Mouse (Mus musculus) midbrain, embryonic 11.5 days (tissue): Measurements from ENCODE around the gene Tekt4. TPM values are rescaled to one million over a fixed set of nuclear protein-coding genes. Genes with fewer than 3 reads are reported as not detected.
A peak's percentile ranks its signal among the peaks of the same experiment; 100 is the strongest.

Experiments
- ATAC-seq: fragments of 200-750 bp; cut with Nextera tagmentation; 2 replicates; pipeline ENCODE4 v1.8.0; 2017; ENCODE audit warnings: moderate TSS enrichment, moderate library complexity; ENCODE audit not compliant: low FRiP score
- DNase-seq: peaks from one replicate; pipeline ENCODE4 v3.0.0; 2015; ENCODE audit warnings: low spot score; ENCODE audit errors: missing footprints
- H3K27ac ChIP-seq: fragments of 300-500 bp; sonication (generic); 2 replicates; pipeline ENCODE4 v1.5.1; 2014; ENCODE audit warnings: low read depth, low read length
- H3K27me3 ChIP-seq: fragments of 300-500 bp; sonication (generic); 2 replicates; pipeline ENCODE4 v1.6.1; 2014; ENCODE audit warnings: mild to moderate bottlenecking, low read length, moderate library complexity, mixed read lengths; ENCODE audit not compliant: control insufficient read depth, insufficient read depth
- H3K36me3 ChIP-seq: fragments of 300-500 bp; sonication (generic); 2 replicates; pipeline ENCODE4 v1.6.1; 2014; ENCODE audit warnings: mild to moderate bottlenecking, low read length, moderate library complexity, mixed read lengths; ENCODE audit not compliant: control insufficient read depth, insufficient read depth
- H3K4me1 ChIP-seq: fragments of 300-500 bp; sonication (generic); 2 replicates; pipeline ENCODE4 v1.6.1; 2014; ENCODE audit warnings: low read length; ENCODE audit not compliant: control insufficient read depth, insufficient read depth
- H3K4me2 ChIP-seq: fragments of 300-500 bp; sonication (generic); 2 replicates; pipeline ENCODE4 v1.6.1; 2014; ENCODE audit warnings: mild to moderate bottlenecking, moderate library complexity
- H3K4me3 ChIP-seq: fragments of 300-500 bp; sonication (generic); 2 replicates; pipeline ENCODE4 v1.5.1; 2014; ENCODE audit warnings: low read depth, low read length
- H3K9ac ChIP-seq: fragments of 300-500 bp; sonication (generic); 2 replicates; pipeline ENCODE4 v1.6.1; 2014; ENCODE audit warnings: low read length
- H3K9me3 ChIP-seq: fragments of 300-500 bp; sonication (generic); 2 replicates; pipeline ENCODE4 v1.6.1; 2016; ENCODE audit warnings: low read length; ENCODE audit not compliant: control insufficient read depth
- WGBS: fragments of 180-500 bp; shearing (Covaris S2); extraction: QIAGEN DNeasy Blood & Tissue Kit; methylation state at CpG from one replicate; pipeline ENCODE4 v1.1.7; 2014; 5-methylcytosine and 5-hydroxymethylcytosine counted together
- polyA plus RNA-seq: library from polyadenylated mRNA; unstranded; fragments of >200 nt; fragmentation: Nextera tagmentation; extraction: Ambion mirVana; gene quantifications from 2 replicates; pipeline ENCODE4 v1.2.1, GENCODE M21; 2014

Tekt4 gene
- polyA plus RNA-seq, 1 experiment from 2014 or later: 0.12 TPM

- no peaks in the 10 kb centered on the region for H3K36me3 ChIP-seq
- no peak for ATAC-seq
Observed at GRCm38 (mm10) chr17:25480152-25480551, 25.7 kb downstream of the Tekt4 start.

GRCm38 (mm10) chr17:25480820-25481219 is 26.4 kb downstream of the Tekt4 start:
- Histone ChIP-seq H3K4me2 (no peak overlapping the region), H3K27ac (no peak overlapping the region), H3K9ac (no peak overlapping the region), H3K4me1 (no peaks in the 10 kb centered on the region), H3K4me3 (no peak overlapping the region), H3K27me3 (no peaks in the 10 kb centered on the region; the same call in 1 of the 2 replicates), H3K9me3 (no peaks in the 10 kb centered on the region), H3K36me3 (no peaks in the 10 kb centered on the region)
- DNase-seq: no peak
- ATAC-seq: no peak
- WGBS: 78% methylated on average over 4 of the region's 4 CpGs

More at GRCm38 (mm10) chr17:25480152-25480551, 25.7 kb downstream of the Tekt4 start:
- H3K4me3 ChIP-seq: no peak overlapping the region
- H3K27me3 ChIP-seq: peaks cover under 1% of the 10 kb centered on the region
- 49% methylated on average over 8 of the region's 8 CpGs for WGBS
- no peak overlapping the region for H3K4me2 ChIP-seq
- H3K9ac ChIP-seq: no peak overlapping the region
- H3K9me3 ChIP-seq: no peaks in the 10 kb centered on the region
- DNase-seq: no peak
- H3K27ac ChIP-seq: no peak overlapping the region
- H3K4me1 ChIP-seq: no peaks in the 10 kb centered on the region

- H3K4me1 ChIP-seq: no peaks in the 10 kb centered on the region
- H3K27me3 ChIP-seq: no peaks in the 10 kb centered on the region
- ATAC-seq (no peak), DNase-seq (no peak)
- no peak overlapping the region for H3K4me2 ChIP-seq
- no peaks in the 10 kb centered on the region for H3K9me3 ChIP-seq
- H3K4me3 ChIP-seq: no peak overlapping the region
- no peak overlapping the region for H3K27ac ChIP-seq
- WGBS: 93% methylated on average over 6 of the region's 6 CpGs
- no peaks in the 10 kb centered on the region for H3K36me3 ChIP-seq
- no peak overlapping the region for H3K9ac ChIP-seq
Observed at GRCm38 (mm10) chr17:25482092-25482491, 27.7 kb downstream of the Tekt4 start.

GRCm38 (mm10) chr17:25497013-25497412 is 42.6 kb downstream of the Tekt4 start, which contains the start of gene Sstr5:
Sstr5 (minus strand) TSS chr17:25497288.
- no peaks in the 10 kb centered on the region for H3K36me3 ChIP-seq
- peak within 1 kb of the TSS; percentile 33 for H3K9ac ChIP-seq
- H3K4me2 ChIP-seq: peak within 1 kb of the TSS; percentile 48
- DNase-seq: peak; percentile 89
- no peaks in the 10 kb centered on the region for H3K9me3 ChIP-seq
- 0% methylated on average over 27 of the region's 28 CpGs for WGBS
- peaks cover 5% of the 10 kb centered on the region; the same call in 1 of the 2 replicates for H3K4me1 ChIP-seq
- ATAC-seq: no peak
- peaks cover 22% of the 10 kb centered on the region for H3K27me3 ChIP-seq
- no peak within 1 kb of the TSS for H3K27ac ChIP-seq
- H3K4me3 ChIP-seq: peak within 1 kb of the TSS; percentile 21

GRCm38 (mm10) chr17:25502599-25502998 is 48.2 kb downstream of the Tekt4 start:
- no peak for DNase-seq
- no peaks in the 10 kb centered on the region for H3K4me1 ChIP-seq

GRCm38 (mm10) chr17:25507799-25508198 is 53.4 kb downstream of the Tekt4 start:
- peak; percentile 96 for DNase-seq
- ATAC-seq: peak; percentile 69; the same call in 1 of the 2 replicates
- no peaks in the 10 kb centered on the region for H3K4me1 ChIP-seq
- H3K27me3 ChIP-seq: no peaks in the 10 kb centered on the region
- H3K4me3 ChIP-seq: no peak overlapping the region
- H3K27ac ChIP-seq: no peak overlapping the region
- no peak overlapping the region for H3K9ac ChIP-seq
- H3K36me3 ChIP-seq: no peaks in the 10 kb centered on the region
- no peaks in the 10 kb centered on the region for H3K9me3 ChIP-seq
- no peak overlapping the region for H3K4me2 ChIP-seq
- WGBS: 33% methylated on average over 3 of the region's 3 CpGs

More at GRCm38 (mm10) chr17:25502599-25502998, 48.2 kb downstream of the Tekt4 start:
- H3K36me3 ChIP-seq: no peaks in the 10 kb centered on the region
- H3K9me3 ChIP-seq: no peaks in the 10 kb centered on the region
- no peak overlapping the region for H3K4me3 ChIP-seq
- no peak overlapping the region for H3K4me2 ChIP-seq
- 87% methylated on average over 4 of the region's 4 CpGs for WGBS
- H3K27ac ChIP-seq: no peak overlapping the region
- H3K9ac ChIP-seq: no peak overlapping the region
- no peak for ATAC-seq
- peaks cover 1% of the 10 kb centered on the region; the same call in 1 of the 2 replicates for H3K27me3 ChIP-seq

GRCm38 (mm10) chr17:25508860-25509577 is 54.6 kb downstream of the Tekt4 start:
- H3K4me1 ChIP-seq: no peaks in the 10 kb centered on the region
- H3K27me3 ChIP-seq: no peaks in the 10 kb centered on the region
- no peak overlapping the region for H3K27ac ChIP-seq
- no peak overlapping the region for H3K4me3 ChIP-seq
- WGBS: 62% methylated on average over 7 of the region's 7 CpGs
- H3K9me3 ChIP-seq: no peaks in the 10 kb centered on the region
- no peak overlapping the region for H3K9ac ChIP-seq
- no peaks in the 10 kb centered on the region for H3K36me3 ChIP-seq
- ATAC-seq (no peak), DNase-seq (peak; percentile 97)
- no peak overlapping the region for H3K4me2 ChIP-seq

GRCm38 (mm10) chr17:25510074-25510830 is 55.8 kb downstream of the Tekt4 start:
- Histone ChIP-seq H3K4me3 (no peak overlapping the region), H3K9me3 (no peaks in the 10 kb centered on the region), H3K9ac (no peak overlapping the region), H3K4me1 (no peaks in the 10 kb centered on the region), H3K36me3 (no peaks in the 10 kb centered on the region), H3K4me2 (no peak overlapping the region), H3K27ac (no peak overlapping the region), H3K27me3 (no peaks in the 10 kb centered on the region)
- DNase-seq (peak; percentile 23), ATAC-seq (no peak)
- 82% methylated on average over 10 of the region's 10 CpGs for WGBS

- H3K27me3 ChIP-seq: no peaks in the 10 kb centered on the region
- H3K4me1 ChIP-seq: no peaks in the 10 kb centered on the region
- DNase-seq (no peak), ATAC-seq (no peak)
- 88% methylated on average over 3 of the region's 3 CpGs for WGBS
- H3K9me3 ChIP-seq: no peaks in the 10 kb centered on the region
- no peaks in the 10 kb centered on the region for H3K36me3 ChIP-seq
- H3K4me3 ChIP-seq: no peak overlapping the region
- no peak overlapping the region for H3K27ac ChIP-seq
- H3K4me2 ChIP-seq: no peak overlapping the region
- H3K9ac ChIP-seq: no peak overlapping the region
Observed at GRCm38 (mm10) chr17:25511876-25512275, 57.5 kb downstream of the Tekt4 start.
